Mouse (Mus musculus) small intestine, adult 2 months (tissue): ENCODE data around the gene 1600014C23Rik.

Experiments used
- CTCF ChIP-seq: fragments of 200-500 bp; IDR thresholded peaks from 2 replicates; pipeline ENCODE4 v1.5.1; 2012; ENCODE audit warnings: low read depth, mild to moderate bottlenecking, control low read depth, inconsistent platforms, low read length, moderate library complexity, mixed read lengths; ENCODE audit not compliant: insufficient replicate concordance, insufficient read length; ENCODE audit errors: extremely low read depth
- POLR2A ChIP-seq: fragments of 200-500 bp; IDR thresholded peaks from 2 replicates; pipeline ENCODE4 v1.6.1; 2012; ENCODE audit warnings: low read depth, mild to moderate bottlenecking, control low read depth, inconsistent platforms, low read length, moderate library complexity

- TF ChIP-seq POLR2A (no peak), CTCF (no peak)
Observed at GRCm38 (mm10) chr17:45711525-45711924, 22.1 kb downstream of the 1600014C23Rik start.
